ENCODE assay signal across 9 mouse cellular contexts in the genomic region with DNA sequence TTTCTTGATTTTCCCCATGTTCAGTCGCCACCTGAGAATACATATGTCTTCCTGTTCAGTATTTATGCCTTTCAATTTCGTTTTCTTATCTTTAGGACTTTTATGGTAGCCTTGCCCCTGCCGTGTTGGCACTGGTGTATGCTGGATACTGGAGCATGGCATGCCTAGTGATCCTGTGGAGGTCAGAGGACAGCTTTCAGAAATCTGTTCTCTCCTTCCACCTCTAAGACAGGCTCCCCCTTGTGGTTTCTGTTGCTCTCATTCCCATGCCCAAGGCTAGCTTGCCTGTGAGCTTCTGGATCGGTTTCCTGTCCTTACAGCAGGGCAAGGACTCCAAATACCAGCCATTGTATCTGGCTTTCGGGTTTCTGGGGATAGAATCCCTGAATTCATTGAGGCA. TPM values are rescaled to one million over a fixed set of nuclear protein-coding genes. Genes with fewer than 3 reads are reported as not detected.
DNase-seq lines count a peak whose midpoint lies in the region; ATAC-seq and TF ChIP-seq lines count a peak whose summit lies in the region.
"Had no signal": no experiment of that assay in that cellular context is flagged by ENCODE, and none has a peak within 500 bp of the region (broad histone marks: within the 10 kb centered on the region; RNA-seq: fewer than 3 reads in every experiment).

No protein-coding gene starts in this region.

- ATAC-seq in midbrain, embryonic 16.5 days: no peak

- peaks cover 6% of the 10 kb centered on the region; the same call in 1 of the 2 replicates for H3K36me3 ChIP-seq in midbrain, embryonic 16.5 days (ENCODE audit: control insufficient read depth, insufficient read depth, low read length)

- no peaks in the 10 kb centered on the region for H3K27me3 ChIP-seq in midbrain, embryonic 16.5 days (ENCODE audit: control insufficient read depth, insufficient read depth, low read depth, low read length)
- H3K27me3 ChIP-seq: limb, embryonic 13.5 days had no signal

- no peak overlapping the region for H3K4me3 ChIP-seq in layer of hippocampus, adult 2 months
- no peak overlapping the region for H3K4me3 ChIP-seq in midbrain, embryonic 16.5 days (ENCODE audit: low read depth, low read length)
- H3K4me3 ChIP-seq: limb, embryonic 13.5 days had no signal

- H3K9me3 ChIP-seq in midbrain, embryonic 16.5 days (replicated peaks; ENCODE audit: control insufficient read depth, low read length, poor library complexity, severe bottlenecking): no peaks in the 10 kb centered on the region
- H3K9me3 ChIP-seq: limb, embryonic 13.5 days had no signal

- peak; percentile 72 for TF ChIP-seq CTCF in layer of hippocampus, adult 2 months (conservative IDR thresholded peaks at IDR 0.05)

- WGBS in midbrain, embryonic 16.5 days: 38% methylated on average over 5 of the region's 5 CpGs

- H3K27ac ChIP-seq in layer of hippocampus, adult 2 months: no peak overlapping the region
- no peak overlapping the region for H3K27ac ChIP-seq in midbrain, embryonic 16.5 days (ENCODE audit: low read length)
- H3K27ac ChIP-seq: limb, embryonic 13.5 days had no signal

- no peak overlapping the region for H3K9ac ChIP-seq in midbrain, embryonic 16.5 days (ENCODE audit: low read depth, low read length)
- H3K9ac ChIP-seq: limb, embryonic 13.5 days had no signal

- no peaks in the 10 kb centered on the region for H3K4me1 ChIP-seq in midbrain, embryonic 16.5 days (ENCODE audit: control insufficient read depth, insufficient read depth, low read length)
- H3K4me1 ChIP-seq: limb, embryonic 13.5 days had no signal

- H3K4me2 ChIP-seq in midbrain, embryonic 16.5 days (ENCODE audit: low read length): no peak overlapping the region
- H3K4me2 ChIP-seq: limb, embryonic 13.5 days had no signal

- DNase-seq in layer of hippocampus, adult 2 months (ENCODE audit: low spot score in 2 of 2): no peak
- DNase-seq in layer of hippocampus, postnatal 10 days (ENCODE audit: low spot score in 2 of 2): no peak
- peak; percentile 51 for DNase-seq in NIH3T3 (ENCODE audit: low read depth)
- peak; percentile 70 for DNase-seq in embryo, embryonic 11 days
- peak; percentile 41 for DNase-seq in lung, postnatal 10 days
- no peak for DNase-seq in left cerebral cortex, adult 18-20 months (ENCODE audit: low spot score in 2 of 2)
- DNase-seq in ovary, postnatal 10 days (ENCODE audit: low spot score): no peak

RNA-seq across cellular contexts. Expression of a gene that starts 12.0 kb away (rescaled TPM):
- total RNA-seq in layer of hippocampus, adult 2 months (2021): 10 to 100 TPM; 66.1 to 66.7 TPM
- total RNA-seq in layer of hippocampus, postnatal 10 days (2021): 10 to 100 TPM; 70.9 to 75.2 TPM
- polyA plus RNA-seq in midbrain, embryonic 16.5 days (2015; fragmentation: Nextera tagmentation; extraction: Ambion mirVana): 87.2 and 96.5 TPM in 2 replicates
- 10 to 100 TPM; 50.1 to 59.3 TPM for total RNA-seq in left cerebral cortex, adult 18-20 months (2021)

RNA-seq across cellular contexts. Expression of a gene that starts 38.6 kb away (rescaled TPM):
- 10 to 100 TPM; 42.8 to 42.9 TPM for total RNA-seq in layer of hippocampus, adult 2 months (2021)
- total RNA-seq in layer of hippocampus, postnatal 10 days (2021): 10 to 100 TPM; 43.8 to 45.6 TPM
- 45.1 and 54.1 TPM in 2 replicates for polyA plus RNA-seq in midbrain, embryonic 16.5 days (2015; fragmentation: Nextera tagmentation; extraction: Ambion mirVana)
- total RNA-seq in left cerebral cortex, adult 18-20 months (2021): 10 to 100 TPM; 45.9 to 46.8 TPM

RNA-seq across cellular contexts. Expression of a gene that starts 38.7 kb away (rescaled TPM):
- total RNA-seq in layer of hippocampus, adult 2 months (2021): 10 to 100 TPM; 36.4 to 40.1 TPM
- total RNA-seq in layer of hippocampus, postnatal 10 days (2021): 10 to 100 TPM; 27.6 to 29.7 TPM
- 35.5 and 35.9 TPM in 2 replicates for polyA plus RNA-seq in midbrain, embryonic 16.5 days (2015; fragmentation: Nextera tagmentation; extraction: Ambion mirVana)
- total RNA-seq in left cerebral cortex, adult 18-20 months (2021): 10 to 100 TPM; 41.3 to 43.8 TPM

Comparison
In these comparisons a context has a peak if more than half of its experiments do, and no peak if none do; other contexts are left out.
1. DNase-seq: peak in NIH3T3 (single experiment), embryo, embryonic 11 days (single experiment) and lung, postnatal 10 days (single experiment); none in layer of hippocampus, adult 2 months (0 of 2), layer of hippocampus, postnatal 10 days (0 of 2), left cerebral cortex, adult 18-20 months (0 of 2) and ovary, postnatal 10 days (single experiment).